Mouse (Mus musculus): ENCODE data around the gene Ccnd3.

DNA sequence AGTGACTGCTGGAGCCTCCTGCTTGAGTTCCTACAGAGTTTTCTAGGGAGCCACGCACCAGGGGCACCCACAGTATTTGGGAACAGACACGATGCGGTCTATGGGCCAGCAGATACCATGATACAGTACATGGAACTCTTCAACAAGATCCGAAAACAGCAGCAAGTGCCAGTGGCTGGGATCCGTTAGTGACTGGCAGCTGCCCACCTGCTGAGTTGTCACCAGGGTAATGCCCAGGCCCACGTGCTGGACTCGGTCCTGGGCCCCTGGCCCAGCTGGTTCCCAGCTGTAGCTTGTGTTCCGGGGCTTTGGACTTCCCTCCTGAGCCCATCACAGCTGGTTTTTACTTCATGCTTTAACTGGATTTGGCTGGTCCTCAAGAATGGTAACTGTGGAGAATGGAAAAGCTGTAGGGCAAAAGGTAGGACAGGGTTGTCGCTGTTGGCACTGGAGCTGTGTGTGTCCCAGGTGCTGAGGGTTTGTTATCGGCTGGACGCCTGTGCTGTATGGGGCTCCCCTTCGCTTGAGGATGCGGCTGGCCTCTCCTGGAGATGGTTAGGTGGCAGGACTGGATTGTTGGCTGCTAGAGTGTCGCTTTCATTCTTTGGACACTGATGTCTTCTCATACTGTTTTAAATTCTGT is 118.2 kb downstream of the Ccnd3 start:
- TF ChIP-seq CTCF (IDR thresholded peaks at IDR 0.05; ENCODE audit: control insufficient read depth, insufficient read depth, low read length) (no peak), POLR2A (IDR thresholded peaks at IDR 0.05; ENCODE audit: borderline replicate concordance, control insufficient read depth, low read depth, low read length) (no peak)

All from bone marrow, adult 2 months (tissue).